Mouse (Mus musculus): ENCODE results near the gene Coro2a.

The Coro2a gene

GRCm38 (mm10) chr4:46555762-46556161 lies 46.2 kb downstream of the Coro2a start:
- DNase-seq, result no peak

- no peak for DNase-seq
These were observed 47.5 kb downstream of the Coro2a start for GRCm38 (mm10) chr4:46554295-46555069.

- no peak for DNase-seq
These were observed 48.1 kb downstream of the Coro2a start for GRCm38 (mm10) chr4:46553864-46554263.

GRCm38 (mm10) chr4:46550406-46550805 lies 51.6 kb downstream of the Coro2a start:
- no peak for DNase-seq

GRCm38 (mm10) chr4:46549979-46550378 lies 52.0 kb downstream of the Coro2a start:
- DNase-seq, result no peak

GRCm38 (mm10) chr4:46546709-46547108 lies 55.3 kb downstream of the Coro2a start:
- no peak for DNase-seq

GRCm38 (mm10) chr4:46545498-46545897 lies 56.5 kb downstream of the Coro2a start:
- DNase-seq, result no peak

- no peak for DNase-seq
These were observed 57.7 kb downstream of the Coro2a start for GRCm38 (mm10) chr4:46544313-46544712.

- DNase-seq, result no peak
These were observed 58.5 kb downstream of the Coro2a start for GRCm38 (mm10) chr4:46543366-46544050.

GRCm38 (mm10) chr4:46541707-46542106 lies 60.3 kb downstream of the Coro2a start:
- no peak for DNase-seq

GRCm38 (mm10) chr4:46539167-46539566 lies 62.8 kb downstream of the Coro2a start:
- DNase-seq, result no peak

GRCm38 (mm10) chr4:46535840-46536361 lies 66.1 kb downstream of the Coro2a start, which contains the start of gene Trim14:
TSS of gene Trim14 (minus strand) at chr4:46536141.
- DNase-seq, result peak; percentile 48 to 67

GRCm38 (mm10) chr4:46535094-46535830 lies 66.7 kb downstream of the Coro2a start:
- DNase-seq, result peak in 1 of 2 experiments; percentile 40

GRCm38 (mm10) chr4:46533934-46534720 lies 67.9 kb downstream of the Coro2a start:
- peak in 1 of 2 experiments; percentile 26 for DNase-seq

- DNase-seq, result no peak
These were observed 69.1 kb downstream of the Coro2a start for GRCm38 (mm10) chr4:46532926-46533325.

GRCm38 (mm10) chr4:46532511-46532910 lies 69.5 kb downstream of the Coro2a start:
- DNase-seq, result no peak

GRCm38 (mm10) chr4:46529722-46530121 lies 72.3 kb downstream of the Coro2a start:
- no peak for DNase-seq

GRCm38 (mm10) chr4:46527558-46527926 lies 74.5 kb downstream of the Coro2a start:
- DNase-seq, result no peak

GRCm38 (mm10) chr4:46526798-46527557 lies 75.0 kb downstream of the Coro2a start:
- no peak for DNase-seq

- no peak for DNase-seq
These were observed 75.8 kb downstream of the Coro2a start for GRCm38 (mm10) chr4:46526226-46526625.

- DNase-seq, result no peak
These were observed 78.7 kb downstream of the Coro2a start for GRCm38 (mm10) chr4:46523324-46523723.

- DNase-seq, result no peak
These were observed 80.5 kb downstream of the Coro2a start for GRCm38 (mm10) chr4:46521457-46521856.
